Mouse (Mus musculus): ENCODE results near the gene Gm17428.

Gene Gm17428

DNA sequence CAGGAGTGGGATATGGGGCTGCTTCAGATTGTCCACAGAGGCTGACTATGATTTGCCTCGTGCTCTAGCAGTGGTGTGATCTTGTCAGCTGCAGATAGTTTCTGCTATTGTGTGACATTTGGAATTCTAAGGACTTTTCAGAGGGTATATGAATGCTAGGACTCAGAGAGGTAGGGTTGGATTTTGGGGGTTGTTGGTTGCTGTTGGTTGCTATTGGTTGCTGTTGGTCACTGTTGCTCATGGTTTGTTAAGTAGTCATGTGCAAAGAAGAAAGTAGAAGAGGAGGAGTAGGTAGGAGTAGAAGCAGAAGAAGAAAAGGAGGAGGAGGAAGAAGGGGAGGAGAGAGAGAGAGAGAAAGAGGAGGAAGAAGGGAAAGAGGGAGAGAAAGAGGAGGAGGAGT is at the start of gene Gm17428:
Gene Gm17428, plus strand, starts transcription at position 301 of the 400 bp plus-strand sequence.
- CTCF ChIA-PET: no interaction called here

DNA sequence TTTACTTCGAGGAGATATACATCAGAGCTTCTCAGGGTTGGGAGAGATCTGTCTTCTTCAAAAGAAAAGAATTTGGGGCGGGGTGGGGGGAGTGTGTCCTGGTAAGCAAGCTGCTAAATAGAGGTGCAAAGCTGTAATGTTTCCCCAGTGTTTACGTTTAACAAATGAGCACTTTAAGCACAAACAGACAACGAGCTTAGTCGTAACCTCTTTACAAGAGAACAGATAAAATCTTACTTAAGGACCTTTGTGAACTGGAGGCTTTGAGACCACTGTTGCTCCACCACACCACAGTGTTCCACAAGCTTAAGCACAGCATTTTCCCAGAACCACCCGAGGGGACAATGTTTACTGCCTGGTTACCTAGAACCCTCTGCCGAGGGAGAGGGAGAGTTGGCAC is 49.4 kb upstream of the Gm17428 start:
- ChIA-PET CTCF (interaction anchor here (0.6 to 3.8 kb wide), 14 partner anchors 8 to 400 kb away, joined by 3 to 19 read pairs (median 5); partner anchors contain the start of genes Cmtm5 (in 2 of the 4) and Thtpa (in 1 of the 4)), POLR2A (interaction anchor here (0.6 to 3.7 kb wide), 42 partner anchors 10 to 290 kb away, joined by 3 to 30 read pairs (median 6); partner anchors contain the start of genes Bcl2l2 (in 3 of the 4), Gm20521 (in 3 of the 4), Slc22a17 (in 3 of the 4) and 1700123O20Rik (in 2 of the 4))

More for the DNA sequence above, at the start of gene Gm17428:
- POLR2A ChIA-PET: no interaction called here

DNA sequence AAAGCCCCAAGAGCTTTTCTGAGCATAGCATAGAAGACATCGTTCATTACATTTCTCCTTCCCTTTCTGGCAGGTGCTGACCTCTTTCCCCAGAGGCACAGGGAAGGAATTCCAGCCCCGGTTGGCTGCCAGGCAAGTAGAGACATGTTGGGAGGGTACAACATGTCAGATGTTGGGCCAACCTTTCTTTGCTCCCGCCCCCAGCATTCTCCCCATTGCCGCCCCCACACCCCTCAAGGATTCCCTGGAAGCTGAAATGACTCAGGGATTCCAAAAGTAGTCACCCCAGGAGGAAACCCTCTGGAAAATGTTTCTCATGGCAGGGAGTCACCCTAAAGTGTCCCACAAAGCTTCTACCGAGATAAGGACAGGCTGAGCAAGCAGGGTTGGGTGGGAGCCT is 46.9 kb upstream of the Gm17428 start:
- POLR2A ChIA-PET: interaction anchor here (0.5 to 2.0 kb wide), 17 partner anchors 9 to 342 kb away, joined by 3 to 8 read pairs (median 4); partner anchors contain the start of genes Ngdn (in 2 of the 4) and Slc22a17 (in 1 of the 4)
- CTCF ChIA-PET: no interaction called here

DNA sequence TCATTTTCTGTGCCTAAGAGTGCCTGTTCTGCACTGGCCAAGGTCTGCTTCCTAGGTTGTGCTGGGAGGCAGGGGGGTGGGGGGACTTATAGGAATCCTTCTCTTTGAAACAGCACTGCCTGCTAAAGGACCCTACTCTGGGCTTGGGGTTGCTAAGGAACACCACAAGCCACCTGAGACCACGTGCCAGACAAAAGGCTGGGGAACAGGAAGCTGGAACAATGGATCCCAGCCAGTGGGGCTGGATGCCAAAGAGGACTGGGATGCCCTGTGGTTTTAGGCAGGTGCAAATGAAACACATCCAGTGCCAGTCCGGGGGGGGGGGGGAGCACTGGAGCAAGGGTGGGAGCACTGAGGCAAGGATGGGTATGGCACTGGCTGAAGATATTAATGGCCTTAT is 46.3 kb upstream of the Gm17428 start:
- CTCF ChIA-PET: interaction anchor here in 3 of 4 experiments (0.6 to 1.2 kb wide), 2 partner anchors 9 to 75 kb away, joined by 3 to 6 read pairs (median 5); no protein-coding TSS in a partner anchor
- POLR2A ChIA-PET: interaction anchor here (0.5 to 2.0 kb wide), 23 partner anchors 9 to 343 kb away, joined by 3 to 8 read pairs (median 3); partner anchors contain the start of genes Ngdn (in 2 of the 4) and Slc22a17 (in 1 of the 4)

DNA sequence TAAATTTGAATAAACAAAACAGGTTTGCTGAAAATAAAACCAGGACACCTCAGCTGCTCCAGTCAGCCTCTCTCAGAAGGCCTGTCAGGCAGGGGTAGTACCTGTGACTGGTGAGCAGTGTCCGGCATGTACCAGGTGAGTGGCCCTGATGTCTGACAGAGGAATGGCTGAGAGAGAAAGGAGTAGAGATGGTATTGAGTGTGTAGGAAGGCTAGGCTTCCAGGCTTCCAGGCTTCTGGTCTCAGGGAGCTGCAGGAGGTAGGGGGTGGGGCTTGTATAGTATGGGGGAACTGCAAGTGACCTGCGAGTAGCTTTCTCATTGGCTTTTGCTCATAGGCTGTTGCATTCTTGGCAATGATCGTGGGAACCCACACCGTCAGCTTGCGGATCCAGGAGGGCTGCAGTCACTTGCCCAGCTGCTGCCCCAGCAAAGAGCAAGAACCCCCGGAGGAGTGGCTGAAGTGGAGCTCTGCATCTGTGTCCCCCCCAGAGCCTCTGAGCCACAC is 44.0 kb upstream of the Gm17428 start, which contains the start of gene Il25:
Gene Il25, plus strand, starts transcription at position 51 of the 506 bp plus-strand sequence.
- ChIA-PET CTCF (interaction anchor here in 3 of 4 experiments (0.6 to 1.4 kb wide), 3 partner anchors 67 to 360 kb away, joined by 3 to 6 read pairs (median 4); no protein-coding TSS in a partner anchor), POLR2A (interaction anchor here in 2 of 4 experiments (0.6 to 1.9 kb wide), 4 partner anchors 13 to 37 kb away, joined by 3 to 7 read pairs (median 4); no protein-coding TSS in a partner anchor)

DNA sequence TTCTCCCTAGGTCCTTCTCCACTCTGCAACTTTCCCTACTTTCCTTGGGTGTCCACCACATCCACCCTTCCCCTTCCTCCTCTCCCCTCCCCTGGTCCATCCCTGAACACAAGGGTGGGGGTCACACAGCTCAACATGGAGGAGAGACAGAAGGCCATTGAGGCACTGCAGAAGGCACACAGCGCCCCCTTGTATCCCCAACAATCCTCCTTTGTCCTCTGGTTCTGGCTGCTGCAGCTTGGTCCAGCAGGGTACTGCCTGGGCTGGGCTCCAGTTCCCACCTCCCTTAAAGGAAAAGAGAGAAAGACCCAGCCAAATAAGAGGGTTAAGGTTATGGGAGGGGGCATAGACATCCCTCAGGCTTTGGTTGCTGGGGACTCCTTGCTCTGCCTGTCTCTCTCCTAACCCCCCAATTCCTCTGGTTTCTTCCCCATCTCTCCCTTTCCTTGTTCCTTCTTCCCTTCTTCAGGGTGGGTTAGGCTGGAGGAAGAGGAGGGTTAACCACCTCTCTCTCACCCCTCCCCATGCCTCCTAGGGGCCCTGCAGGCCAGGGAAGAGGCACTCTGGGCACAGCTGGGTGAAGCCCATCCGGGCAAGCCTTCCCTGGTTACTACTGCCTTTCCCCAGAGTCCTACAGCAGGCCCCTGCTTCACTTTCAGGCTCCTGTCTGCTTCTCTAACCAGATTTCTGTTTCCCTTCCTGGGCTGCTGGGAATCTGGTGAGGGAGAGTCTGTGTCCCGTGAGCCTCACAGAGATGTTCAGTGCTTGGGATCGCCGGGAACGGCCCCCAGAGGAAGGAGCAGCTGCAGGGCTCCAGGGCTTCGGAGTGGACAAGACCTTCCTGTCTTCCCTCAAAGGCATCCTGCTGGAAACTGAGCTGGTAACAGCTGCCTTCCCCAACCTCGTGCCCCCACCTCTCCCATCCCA is 40.6 kb upstream of the Gm17428 start, which contains the start of gene Cmtm5:
Gene Cmtm5, plus strand, starts transcription at position 358 of the 927 bp plus-strand sequence.
- ChIA-PET POLR2A (interaction anchor here in 3 of 4 experiments (0.6 to 3.3 kb wide), 8 partner anchors 9 to 200 kb away, joined by 3 to 28 read pairs (median 4); partner anchors contain the start of genes Efs (in 2 of the 3) and Ngdn (in 1 of the 3)), CTCF (interaction anchor here in 3 of 4 experiments (0.6 to 2.1 kb wide), 7 partner anchors 9 to 278 kb away, joined by 3 to 13 read pairs (median 4); partner anchors contain the start of gene Efs (in 3 of the 3))

DNA sequence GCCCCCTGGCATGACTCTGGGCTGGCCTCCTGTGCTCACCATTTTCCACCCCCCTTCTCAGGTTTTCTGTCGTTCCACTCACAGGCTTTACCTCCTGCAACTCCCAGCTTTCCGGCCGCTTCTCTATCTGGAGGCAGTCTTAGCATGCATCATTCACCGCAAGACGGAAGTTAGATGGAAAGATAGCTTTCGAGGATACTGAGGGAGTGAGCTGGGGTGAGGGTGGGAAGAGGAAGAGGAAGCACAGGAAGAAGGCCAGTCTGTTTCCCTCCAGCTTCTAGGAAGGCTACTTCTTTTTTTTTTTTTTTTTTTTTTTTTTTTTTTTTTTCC is 39.9 kb upstream of the Gm17428 start:
- CTCF ChIA-PET: interaction anchor here in 2 of 4 experiments (0.6 to 1.7 kb wide), 2 partner anchors 10 to 34 kb away, joined by 3 to 13 read pairs; partner anchors contain the start of gene Efs (in 1 of the 2)
- POLR2A ChIA-PET: interaction anchor here in 3 of 4 experiments (1.0 to 3.3 kb wide), 5 partner anchors 10 to 42 kb away, joined by 3 to 28 read pairs (median 4); partner anchors contain the start of gene Efs (in 2 of the 3)

DNA sequence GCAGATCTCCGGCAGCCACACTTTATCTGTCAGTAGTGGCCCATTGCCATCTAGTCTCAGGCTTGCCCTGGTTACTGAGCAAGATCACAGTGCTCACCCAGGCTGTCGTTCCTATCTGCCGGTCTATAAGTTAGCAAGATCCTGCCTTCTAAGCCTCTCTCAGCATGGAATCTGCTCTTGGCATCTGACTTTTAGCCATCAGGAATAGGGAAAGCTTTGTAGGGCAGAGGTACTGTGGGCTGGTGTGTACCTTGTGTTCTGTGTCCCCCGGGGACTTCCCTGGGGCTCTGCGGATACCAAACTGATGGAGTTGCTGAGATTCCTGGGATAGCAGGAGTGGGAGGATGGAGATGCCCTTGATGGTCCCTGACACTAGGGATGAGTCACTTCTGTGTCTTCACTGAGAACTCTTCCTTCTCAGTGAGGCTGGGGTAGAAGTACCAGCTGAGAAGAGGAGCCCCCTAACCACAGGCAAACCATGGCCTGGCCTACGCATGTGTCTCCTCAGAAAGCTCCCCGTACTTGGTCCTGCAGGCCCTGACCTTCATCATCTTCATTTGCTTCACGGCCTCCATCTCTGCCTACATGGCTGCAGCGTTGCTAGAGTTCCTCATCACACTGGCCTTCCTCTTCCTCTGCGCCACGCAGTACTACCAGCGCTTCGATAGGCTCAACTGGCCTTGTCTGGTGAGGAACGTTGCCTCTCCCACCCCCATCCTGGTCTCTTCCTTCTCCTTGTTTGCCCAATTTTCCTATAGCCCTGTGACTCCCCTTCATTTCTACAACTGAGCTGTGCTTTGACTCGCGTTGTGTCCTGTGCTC is 39.2 kb upstream of the Gm17428 start:
- POLR2A ChIA-PET: interaction anchor here in 3 of 4 experiments (1.0 to 3.3 kb wide), 6 partner anchors 11 to 43 kb away, joined by 3 to 28 read pairs (median 4); partner anchors contain the start of gene Efs (in 2 of the 3)
- CTCF ChIA-PET: interaction anchor here in 1 of 4 experiments (1.6 kb wide), 1 partner anchor 12 kb away, joined by 3 read pairs; no protein-coding TSS in a partner anchor

DNA sequence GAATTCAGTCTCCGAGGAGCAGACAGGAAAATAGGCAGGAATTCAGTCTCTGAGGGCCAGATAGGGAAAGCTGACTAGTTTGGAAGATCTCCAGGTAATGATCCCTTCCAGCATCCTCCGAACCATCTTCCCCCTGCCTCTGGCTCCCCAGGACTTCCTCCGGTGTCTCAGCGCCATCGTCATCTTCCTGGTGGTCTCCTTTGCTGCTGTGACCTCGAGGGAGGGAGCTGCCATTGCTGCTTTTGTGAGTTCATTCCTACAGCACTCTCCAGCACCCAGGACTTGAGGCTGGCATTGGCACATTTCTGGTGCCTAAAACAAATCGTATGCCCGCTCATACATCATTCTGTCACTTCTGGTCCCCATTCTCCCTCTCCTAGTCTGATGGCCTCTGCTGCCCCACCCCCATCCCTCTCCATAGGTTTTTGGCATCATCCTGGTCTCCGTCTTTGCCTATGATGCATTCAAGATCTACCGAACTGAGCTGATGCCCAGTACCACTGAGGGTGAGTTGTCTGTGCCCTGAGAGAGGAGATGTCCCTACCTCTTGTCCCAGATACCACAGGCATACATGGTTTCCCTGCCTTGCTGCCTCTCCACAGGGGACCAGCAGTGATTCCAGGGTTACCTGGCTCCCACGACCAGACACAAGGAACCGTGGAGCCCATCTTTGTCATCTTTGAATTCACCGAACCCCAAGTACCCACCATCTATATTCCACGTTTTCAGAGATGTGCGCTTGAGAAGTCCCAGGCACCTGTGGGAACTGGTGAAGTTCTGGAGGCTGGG is 38.1 kb upstream of the Gm17428 start:
- CTCF ChIA-PET: interaction anchor here (0.6 to 1.8 kb wide), 27 partner anchors 10 to 472 kb away, joined by 3 to 19 read pairs (median 5); partner anchors contain the start of genes Efs (in 4 of the 4), Ngdn (in 2 of the 4) and Ppp1r3e (in 2 of the 4)
- POLR2A ChIA-PET: interaction anchor here (0.9 to 3.3 kb wide), 17 partner anchors 8 to 227 kb away, joined by 3 to 28 read pairs (median 4); partner anchors contain the start of genes Efs (in 2 of the 4), Ngdn (in 2 of the 4) and Slc22a17 (in 1 of the 4)

DNA sequence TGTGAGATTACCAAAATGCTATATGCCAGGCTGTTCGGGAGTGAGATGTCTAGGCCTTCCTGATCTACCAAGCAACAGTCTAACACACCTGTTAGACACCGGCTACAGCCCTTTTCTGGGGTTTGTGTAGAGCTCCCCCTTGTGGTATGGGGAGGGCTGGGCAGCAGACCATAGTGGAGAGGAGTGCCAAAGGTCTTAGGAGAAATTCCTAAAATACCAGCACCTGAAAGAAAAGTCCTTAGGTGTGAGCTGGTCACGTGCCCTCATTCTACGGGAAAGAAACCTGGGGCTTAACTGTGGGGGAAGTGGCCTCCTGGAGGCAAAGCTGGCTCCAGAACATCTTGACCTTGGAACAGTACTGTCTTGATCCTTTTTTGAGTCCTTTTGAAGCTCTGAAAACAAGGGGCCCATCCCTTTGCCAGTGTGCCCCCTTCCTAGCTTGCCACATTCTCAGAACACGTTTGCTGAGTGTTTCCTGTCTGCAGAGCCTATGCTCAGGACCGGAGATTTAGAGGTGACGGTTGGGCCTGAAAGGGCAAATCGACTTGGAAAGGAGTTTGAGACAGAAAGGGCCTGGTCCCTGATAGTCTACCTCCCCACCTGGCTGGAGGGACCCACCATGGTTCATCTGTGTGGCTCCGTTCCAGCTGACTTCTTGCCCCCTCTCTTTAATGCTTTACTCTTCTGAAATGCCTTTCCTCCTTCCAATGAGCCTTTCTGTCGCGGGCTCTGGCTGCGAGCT is 37.1 kb upstream of the Gm17428 start:
- CTCF ChIA-PET: interaction anchor here (0.5 to 1.8 kb wide), 47 partner anchors 9 to 473 kb away, joined by 3 to 19 read pairs (median 4); partner anchors contain the start of genes Efs (in 4 of the 4), Ngdn (in 2 of the 4), Ppp1r3e (in 2 of the 4) and 1700123O20Rik (in 1 of the 4)

DNA sequence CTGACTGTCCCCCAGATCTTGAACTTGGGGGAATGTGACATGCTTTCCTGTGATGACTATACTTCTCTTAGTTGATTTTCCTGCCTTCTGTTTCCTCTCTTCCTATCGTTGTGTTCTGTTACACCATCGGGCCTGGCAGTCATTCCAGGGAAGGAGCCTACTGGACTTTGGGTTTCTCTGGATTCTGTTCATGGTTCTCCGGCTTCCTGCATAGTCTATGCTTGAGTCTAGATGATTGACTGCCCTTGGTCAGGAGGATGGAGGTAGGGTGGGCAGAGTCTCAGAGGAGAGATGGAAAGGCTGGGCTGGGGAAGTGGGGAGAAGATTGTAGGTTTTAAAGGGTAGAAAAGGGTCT is 36.6 kb upstream of the Gm17428 start:
- ChIA-PET CTCF (interaction anchor here (0.6 to 1.8 kb wide), 40 partner anchors 8 to 254 kb away, joined by 3 to 19 read pairs (median 4); partner anchors contain the start of genes Efs (in 4 of the 4), Ngdn (in 2 of the 4), Ppp1r3e (in 2 of the 4) and 1700123O20Rik (in 1 of the 4)), POLR2A (interaction anchor here (1.0 to 2.2 kb wide), 15 partner anchors 10 to 76 kb away, joined by 3 to 17 read pairs (median 4); partner anchors contain the start of genes Efs (in 3 of the 4), Ngdn (in 3 of the 4) and Slc22a17 (in 1 of the 4))

More for the DNA sequence above, 37.1 kb upstream of the Gm17428 start:
- POLR2A ChIA-PET: interaction anchor here (0.6 to 2.2 kb wide), 21 partner anchors 9 to 228 kb away, joined by 3 to 17 read pairs (median 4); partner anchors contain the start of genes Efs (in 3 of the 4), Ngdn (in 3 of the 4) and Slc22a17 (in 1 of the 4)

DNA sequence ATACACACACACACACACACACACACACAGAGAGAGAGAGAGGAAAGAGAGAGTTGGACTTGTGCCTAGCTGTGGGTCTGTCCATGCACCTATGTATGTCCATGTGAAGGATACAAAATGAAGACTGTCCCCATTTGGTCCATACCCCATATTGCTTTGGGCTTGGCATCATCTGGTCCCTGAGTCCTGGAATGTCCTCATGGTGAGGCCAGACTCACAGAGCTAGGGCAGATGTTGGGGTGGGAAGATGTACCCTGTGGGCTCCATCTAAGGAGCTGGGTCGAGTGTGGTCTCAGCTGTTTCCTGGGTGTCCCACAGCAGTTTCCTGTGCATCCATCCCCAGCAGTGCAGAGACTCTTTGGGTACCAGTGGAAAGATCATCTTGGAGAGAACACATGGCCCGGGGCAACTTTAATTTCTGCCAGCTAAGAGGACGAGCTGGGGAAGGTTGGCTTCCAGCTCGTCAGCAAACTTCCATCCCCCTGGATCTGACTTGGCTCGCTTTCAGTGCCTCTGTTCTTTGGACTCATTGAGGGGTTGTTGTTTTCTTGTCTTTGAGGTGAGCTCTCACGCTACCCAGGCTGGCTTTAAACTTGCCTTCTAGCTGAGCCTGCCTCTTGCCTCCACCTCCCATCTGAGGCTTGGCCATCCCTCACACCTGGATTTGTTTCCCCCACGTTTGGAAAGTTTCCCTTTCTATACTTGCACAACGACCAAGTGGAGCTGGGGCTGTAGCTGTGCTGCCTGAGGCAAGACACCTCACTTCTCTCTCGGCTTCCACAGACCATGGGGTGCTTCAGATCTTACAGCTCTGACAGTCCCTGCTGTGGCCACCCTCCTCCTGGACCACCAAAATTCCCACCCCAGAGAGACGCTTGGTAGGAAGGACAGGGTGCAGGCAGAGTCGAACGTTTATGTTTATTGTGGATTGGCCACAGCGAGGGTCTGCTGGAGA is 35.4 kb upstream of the Gm17428 start:
- ChIA-PET POLR2A (interaction anchor here in 2 of 4 experiments (1.1 to 1.7 kb wide), 3 partner anchors 15 to 33 kb away, joined by 3 to 6 read pairs (median 3); partner anchors contain the start of gene Efs (in 2 of the 2)), CTCF (interaction anchor here in 2 of 4 experiments (0.5 to 1.5 kb wide), 2 partner anchors 14 to 76 kb away, joined by 3 read pairs; no protein-coding TSS in a partner anchor)

DNA sequence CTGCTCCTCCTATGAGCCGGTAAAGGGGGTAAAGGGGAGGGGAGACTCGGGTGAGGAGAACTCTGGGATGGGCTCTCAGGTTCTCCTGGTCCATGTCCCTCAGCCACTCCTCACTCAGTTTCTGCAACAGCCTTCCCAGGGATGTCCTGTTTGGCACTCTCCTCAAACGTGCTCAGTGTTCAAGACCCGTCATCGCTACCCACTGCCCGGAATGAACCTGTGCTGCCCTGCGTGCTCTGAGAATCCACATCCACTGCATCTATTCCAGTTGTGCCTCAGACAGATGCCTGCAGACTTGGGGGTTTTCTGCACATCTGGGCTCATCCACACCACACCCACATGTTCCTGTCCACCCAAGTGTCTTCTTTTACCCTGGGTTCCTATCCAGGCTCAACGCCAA is 34.3 kb upstream of the Gm17428 start:
- CTCF ChIA-PET: no interaction called here
- POLR2A ChIA-PET: interaction anchor here in 1 of 4 experiments (1.3 to 1.7 kb wide), 2 partner anchors 17 to 34 kb away, joined by 3 to 6 read pairs; partner anchors contain the start of gene Efs

DNA sequence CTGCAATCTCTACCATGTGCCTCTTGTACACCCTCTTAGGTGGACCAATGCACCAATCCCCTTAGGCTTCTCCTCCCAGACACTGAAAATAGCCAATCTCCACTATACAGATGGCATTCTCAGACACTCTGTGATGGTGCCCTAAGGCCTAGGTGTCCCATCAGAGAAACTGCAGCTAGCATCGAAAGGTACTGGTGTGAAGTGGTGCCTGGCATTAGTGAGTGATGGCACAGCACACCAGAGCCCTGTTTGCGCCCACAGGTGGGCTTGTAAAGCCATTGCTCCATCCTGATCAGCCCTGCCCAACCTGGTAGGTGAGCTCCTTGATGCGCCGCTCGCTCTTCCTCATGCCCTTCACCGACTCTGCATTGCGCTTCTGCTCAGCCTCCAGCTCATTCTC is 32.8 kb upstream of the Gm17428 start:
- POLR2A ChIA-PET: interaction anchor here in 3 of 4 experiments (0.7 to 1.6 kb wide), 3 partner anchors 28 to 29 kb away, joined by 8 to 19 read pairs (median 8); no protein-coding TSS in a partner anchor
- CTCF ChIA-PET: interaction anchor here in 1 of 4 experiments (0.7 kb wide), 1 partner anchor 29 kb away, joined by 16 read pairs; no protein-coding TSS in a partner anchor
